Mouse (Mus musculus) limb, embryonic 14.5 days (tissue): ENCODE data around the gene Dapk2. TPM values are rescaled to one million over a fixed set of nuclear protein-coding genes. Genes with fewer than 3 reads are reported as not detected.
A peak's percentile ranks its signal among the peaks of the same experiment; 100 is the strongest.

ENCODE experiments used
- ATAC-seq: fragments of 200-750 bp; cut with Nextera tagmentation; 2 replicates; pipeline ENCODE4 v1.8.0; 2017; ENCODE audit warnings: low read depth, moderate number of reproducible peaks, moderate TSS enrichment; ENCODE audit not compliant: low FRiP score
- DNase-seq: peaks from one replicate; pipeline ENCODE4 v3.0.0-alpha.2; 2015; ENCODE audit warnings: low spot score
- H3K27ac ChIP-seq: fragments of 300-500 bp; sonication (generic); replicated peaks from 2 replicates; pipeline ENCODE4 v1.5.1; 2014; ENCODE audit warnings: low read depth, mild to moderate bottlenecking, low read length, moderate library complexity, mixed read lengths
- H3K27me3 ChIP-seq: fragments of 300-500 bp; sonication (generic); 2 replicates; pipeline ENCODE4 v1.6.1; 2014; ENCODE audit warnings: low read length, mixed read lengths; ENCODE audit not compliant: control insufficient read depth, insufficient read depth
- H3K36me3 ChIP-seq: fragments of 300-500 bp; sonication (generic); 2 replicates; pipeline ENCODE4 v1.6.1; 2014; ENCODE audit warnings: mild to moderate bottlenecking, low read length, moderate library complexity, mixed read lengths; ENCODE audit not compliant: control insufficient read depth, insufficient read depth
- H3K4me1 ChIP-seq: fragments of 300-500 bp; sonication (generic); 2 replicates; pipeline ENCODE4 v1.6.1; 2014; ENCODE audit warnings: antibody characterized with exemption, low read length, mixed read lengths; ENCODE audit not compliant: control insufficient read depth, insufficient read depth
- H3K4me2 ChIP-seq: fragments of 300-500 bp; sonication (generic); replicated peaks from 2 replicates; pipeline ENCODE4 v1.6.1; 2014; ENCODE audit warnings: low read depth, mild to moderate bottlenecking, low read length, moderate library complexity; ENCODE audit not compliant: severe bottlenecking
- H3K4me3 ChIP-seq: fragments of 300-500 bp; sonication (generic); replicated peaks from 2 replicates; pipeline ENCODE4 v1.5.1; 2014; ENCODE audit warnings: low read length
- H3K9ac ChIP-seq: fragments of 300-500 bp; sonication (generic); 2 replicates; pipeline ENCODE4 v1.6.1; 2014; ENCODE audit warnings: mild to moderate bottlenecking, low read depth, low read length, moderate library complexity; ENCODE audit not compliant: severe bottlenecking
- H3K9me3 ChIP-seq: fragments of 300-500 bp; sonication (generic); 2 replicates; pipeline ENCODE4 v1.6.1; 2016; ENCODE audit warnings: low read length; ENCODE audit not compliant: control insufficient read depth
- POLR2A ChIP-seq: fragments of 200-500 bp; IDR thresholded peaks from 2 replicates; pipeline ENCODE4 v1.8.0; 2012; ENCODE audit warnings: inconsistent platforms, mild to moderate bottlenecking, moderate library complexity, borderline replicate concordance; ENCODE audit not compliant: insufficient read depth, insufficient read length; ENCODE audit errors: extremely low read depth
- WGBS: fragments of 180-500 bp; shearing (Covaris S2); extraction: QIAGEN DNeasy Blood & Tissue Kit; methylation state at CpG from one replicate; pipeline ENCODE4 v1.1.7; 2014; 5-methylcytosine and 5-hydroxymethylcytosine counted together
- polyA plus RNA-seq, 2 experiments: library from polyadenylated mRNA; depleted of rRNA in 1 of 2; stranded (reverse) in 1 of 2; unstranded in 1 of 2; fragments of >200 nt; fragmentation: Nextera tagmentation in 1 of 2; extraction: Ambion mirVana in 1 of 2; gene quantifications; 2 replicates each; pipeline versions ENCODE4 v1.2.1 to v1.2.3; 2012 to 2014

Gene Dapk2
- polyA plus RNA-seq, 2 experiments: 4.5 to 5.0 TPM

- DNase-seq (no peak), ATAC-seq (no peak)
- Histone ChIP-seq H3K4me1 (peaks cover 30% of the 10 kb centered on the region), H3K4me3 (no peak overlapping the region), H3K27me3 (no peaks in the 10 kb centered on the region), H3K9me3 (no peaks in the 10 kb centered on the region), H3K9ac (no peak overlapping the region), H3K27ac (no peak overlapping the region), H3K36me3 (no peaks in the 10 kb centered on the region), H3K4me2 (no peak overlapping the region)
- 80% methylated on average over 1 of the region's 1 CpGs for WGBS
- TF ChIP-seq POLR2A: no peak
Measured at GRCm38 (mm10) chr9:66273632-66274031, 115.6 kb downstream of the Dapk2 start.

- H3K27me3 ChIP-seq: no peaks in the 10 kb centered on the region
- no peak for DNase-seq
- no peak overlapping the region for H3K27ac ChIP-seq
- H3K9ac ChIP-seq: no peak overlapping the region
- H3K4me2 ChIP-seq: no peak overlapping the region
- 10% methylated on average over 3 of the region's 3 CpGs for WGBS
- TF ChIP-seq POLR2A: no peak
- ATAC-seq: no peak
- no peaks in the 10 kb centered on the region for H3K36me3 ChIP-seq
- peaks cover 30% of the 10 kb centered on the region for H3K4me1 ChIP-seq
- H3K4me3 ChIP-seq: no peak overlapping the region
- no peaks in the 10 kb centered on the region for H3K9me3 ChIP-seq
Measured at GRCm38 (mm10) chr9:66274657-66275056, 116.6 kb downstream of the Dapk2 start.

GRCm38 (mm10) chr9:66275267-66275991 is 117.4 kb downstream of the Dapk2 start:
- TF ChIP-seq POLR2A: no peak
- H3K27me3 ChIP-seq: no peaks in the 10 kb centered on the region
- no peaks in the 10 kb centered on the region for H3K9me3 ChIP-seq
- ATAC-seq (peak; percentile 58; the same call in 1 of the 2 replicates), DNase-seq (no peak)
- no peaks in the 10 kb centered on the region for H3K36me3 ChIP-seq
- H3K4me1 ChIP-seq: peaks cover 30% of the 10 kb centered on the region
- peak overlapping the region; percentile 21 for H3K4me3 ChIP-seq
- peak overlapping the region; percentile 46 for H3K4me2 ChIP-seq
- 7% methylated on average over 15 of the region's 15 CpGs for WGBS
- H3K27ac ChIP-seq: peak overlapping the region; percentile 64
- peak overlapping the region; percentile 34 for H3K9ac ChIP-seq

- Histone ChIP-seq H3K9ac (0 out of 2 replicates have a peak overlapping the region, but pooled peaks have one; percentile 34), H3K36me3 (no peaks in the 10 kb centered on the region), H3K4me2 (peak overlapping the region; percentile 46), H3K4me3 (no peak overlapping the region), H3K9me3 (no peaks in the 10 kb centered on the region), H3K4me1 (peaks cover 30% of the 10 kb centered on the region), H3K27me3 (no peaks in the 10 kb centered on the region), H3K27ac (no peak overlapping the region)
- ATAC-seq (no peak), DNase-seq (no peak)
- whole genome bisulfite sequencing: 38% methylated on average over 4 of the region's 4 CpGs
- TF ChIP-seq POLR2A: no peak
Measured at GRCm38 (mm10) chr9:66276062-66276461, 118.0 kb downstream of the Dapk2 start.

GRCm38 (mm10) chr9:66276697-66277385 is 118.8 kb downstream of the Dapk2 start:
- no peak for TF ChIP-seq POLR2A
- WGBS: 14% methylated on average over 14 of the region's 14 CpGs
- Histone ChIP-seq H3K4me3 (no peak overlapping the region), H3K27ac (0 out of 2 replicates have a peak overlapping the region, but pooled peaks have one; percentile 55), H3K4me2 (no peak overlapping the region), H3K4me1 (peaks cover 26% of the 10 kb centered on the region), H3K9ac (no peak overlapping the region), H3K27me3 (no peaks in the 10 kb centered on the region), H3K36me3 (no peaks in the 10 kb centered on the region), H3K9me3 (no peaks in the 10 kb centered on the region)
- DNase-seq: peak; percentile 72
- peak; percentile 80 for ATAC-seq
